Mouse (Mus musculus): ENCODE measurements around the gene Palld.

The Palld gene

DNA sequence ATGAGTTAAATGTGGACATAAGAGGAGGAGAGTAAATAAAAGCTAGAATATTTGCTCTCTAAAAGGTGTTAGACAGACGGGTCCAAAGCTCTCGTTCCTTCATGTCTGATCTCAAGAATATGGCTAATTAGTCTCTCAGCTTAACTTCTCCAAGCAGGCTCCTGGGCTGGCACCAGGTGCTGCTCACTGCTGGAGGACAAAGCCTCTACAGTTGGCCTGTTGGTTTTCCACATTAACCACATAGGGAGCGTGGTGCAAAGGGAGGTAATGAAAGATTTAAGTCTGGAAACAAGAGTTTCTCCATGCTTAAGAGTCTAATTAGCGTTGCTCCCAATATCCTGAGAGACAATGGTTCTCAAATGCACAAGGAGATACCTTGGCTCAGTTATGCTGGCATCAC is 209.6 kb downstream of the Palld start:
- in situ Hi-C loops (cut with MboI; ENCODE audit: unreplicated experiment in 2 of 2), result no loop called here

- in situ Hi-C loops (cut with MboI; ENCODE audit: unreplicated experiment in 2 of 2), result no loop called here
These were observed 210.4 kb downstream of the Palld start for GRCm38 (mm10) chr8:61692129-61692528.

DNA sequence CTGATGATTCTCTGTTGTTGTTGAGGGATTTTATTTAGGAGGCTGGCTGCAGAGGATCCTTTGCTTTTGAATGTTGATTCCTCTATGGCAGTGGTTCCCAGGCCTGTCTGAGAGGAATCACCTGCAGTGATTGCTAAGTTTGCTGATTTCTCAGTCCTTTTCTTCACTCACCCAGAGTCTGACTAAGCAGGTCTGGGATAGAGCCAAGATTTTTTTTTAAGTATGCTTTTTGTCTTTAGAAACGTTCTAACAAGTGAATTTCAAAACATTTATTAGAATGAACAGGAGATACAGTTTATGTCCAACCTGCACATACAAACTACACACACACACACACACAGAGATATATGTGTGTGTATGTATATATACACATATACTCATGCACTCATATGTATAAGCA is 211.1 kb downstream of the Palld start:
- in situ Hi-C loops (cut with MboI; ENCODE audit: unreplicated experiment in 2 of 2), result no loop called here

DNA sequence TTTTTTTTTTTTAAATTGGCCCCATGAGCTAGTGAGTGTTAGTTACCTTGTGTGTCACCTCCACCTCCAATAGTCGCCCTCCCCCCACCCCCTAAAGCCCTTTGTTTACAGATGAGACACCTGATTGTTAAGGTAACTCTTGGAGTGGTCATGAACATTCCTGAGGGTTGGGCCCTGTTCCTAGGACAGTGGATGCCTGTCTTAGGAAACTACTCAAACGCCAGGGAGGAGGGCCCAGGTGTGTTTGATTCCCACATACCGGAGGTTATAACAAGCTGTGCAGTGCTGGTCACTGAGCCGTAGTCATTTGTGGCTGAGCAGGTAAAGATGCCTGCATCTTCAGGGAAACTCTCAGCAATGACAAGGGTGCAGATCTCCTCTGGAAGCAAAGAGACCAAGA is 215.4 kb downstream of the Palld start:
- in situ Hi-C loops (cut with MboI; ENCODE audit: unreplicated experiment in 2 of 2), result no loop called here

- in situ Hi-C loops (cut with MboI; ENCODE audit: unreplicated experiment in 2 of 2), result no loop called here
These were observed 216.2 kb downstream of the Palld start for GRCm38 (mm10) chr8:61686340-61686739.

GRCm38 (mm10) chr8:61685280-61685679 is 217.2 kb downstream of the Palld start:
- in situ Hi-C loops (cut with MboI; ENCODE audit: unreplicated experiment in 2 of 2), result no loop called here

- in situ Hi-C loops (cut with MboI; ENCODE audit: unreplicated experiment in 2 of 2), result no loop called here
These were observed 218.1 kb downstream of the Palld start for GRCm38 (mm10) chr8:61684280-61684939.

DNA sequence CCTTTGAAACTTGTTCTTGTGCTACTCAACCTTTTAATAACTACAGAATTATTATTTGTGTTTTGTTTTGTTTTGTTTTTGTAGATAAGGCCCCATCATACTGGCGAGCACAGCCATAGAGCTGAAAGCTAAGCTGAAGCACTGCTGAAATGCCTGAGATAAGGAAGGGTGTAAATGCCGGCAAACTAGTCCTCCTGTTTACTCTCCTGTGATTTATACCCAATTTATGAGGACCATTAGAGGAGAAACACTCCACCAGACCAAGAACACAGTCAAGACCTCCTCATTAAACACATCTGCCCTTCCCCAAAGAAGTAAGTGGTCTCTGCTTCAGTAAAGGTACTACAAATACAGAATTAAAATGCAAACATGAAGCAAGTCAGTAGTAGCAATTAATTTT is 219.6 kb downstream of the Palld start:
- in situ Hi-C loops (cut with MboI; ENCODE audit: unreplicated experiment in 2 of 2), result no loop called here

DNA sequence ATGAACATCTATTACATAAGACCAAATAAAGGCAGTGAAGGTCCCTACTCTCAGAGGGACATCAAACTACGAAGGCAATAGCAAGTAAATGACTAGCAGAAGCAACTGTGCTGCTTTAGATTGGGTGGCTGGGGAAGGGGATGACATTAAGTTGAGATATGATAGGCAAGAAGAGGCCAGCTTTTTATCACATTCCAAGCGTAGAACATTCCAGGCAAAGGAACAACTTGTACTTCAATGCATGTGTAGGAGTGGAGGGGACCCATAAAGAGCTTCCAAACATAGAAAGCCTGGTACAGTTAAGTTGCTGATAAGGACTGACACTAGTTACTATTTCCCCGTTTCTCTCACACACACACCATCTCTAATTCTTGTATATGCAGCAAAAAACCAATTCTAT is 221.3 kb downstream of the Palld start:
- in situ Hi-C loops (cut with MboI; ENCODE audit: unreplicated experiment in 2 of 2), result no loop called here

- in situ Hi-C loops (cut with MboI; ENCODE audit: unreplicated experiment in 2 of 2), result no loop called here
These were observed 225.3 kb downstream of the Palld start for GRCm38 (mm10) chr8:61677227-61677626.

GRCm38 (mm10) chr8:61671151-61671550 is 231.3 kb downstream of the Palld start:
- in situ Hi-C loops (cut with MboI; ENCODE audit: unreplicated experiment in 2 of 2), result no loop called here

DNA sequence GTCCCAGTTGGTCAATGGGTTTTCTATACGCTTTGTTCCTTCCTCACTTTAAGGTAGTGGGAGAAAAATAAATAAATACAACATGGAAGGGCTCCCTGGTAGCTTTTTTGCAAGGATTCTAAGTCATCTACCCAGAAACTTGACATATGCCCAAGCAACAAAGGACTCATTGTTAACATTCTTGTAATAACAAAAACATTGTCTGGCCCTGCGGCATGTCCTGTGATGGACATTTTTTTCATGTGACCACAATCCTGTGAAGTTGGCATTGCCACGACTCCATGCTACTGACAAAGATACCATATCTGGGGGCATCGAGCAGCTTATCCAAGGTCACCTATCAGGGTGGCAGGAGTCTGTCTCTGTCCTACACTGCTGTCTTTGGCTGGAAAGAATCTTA is 232.1 kb downstream of the Palld start:
- in situ Hi-C loops (cut with MboI; ENCODE audit: unreplicated experiment in 2 of 2), result no loop called here

DNA sequence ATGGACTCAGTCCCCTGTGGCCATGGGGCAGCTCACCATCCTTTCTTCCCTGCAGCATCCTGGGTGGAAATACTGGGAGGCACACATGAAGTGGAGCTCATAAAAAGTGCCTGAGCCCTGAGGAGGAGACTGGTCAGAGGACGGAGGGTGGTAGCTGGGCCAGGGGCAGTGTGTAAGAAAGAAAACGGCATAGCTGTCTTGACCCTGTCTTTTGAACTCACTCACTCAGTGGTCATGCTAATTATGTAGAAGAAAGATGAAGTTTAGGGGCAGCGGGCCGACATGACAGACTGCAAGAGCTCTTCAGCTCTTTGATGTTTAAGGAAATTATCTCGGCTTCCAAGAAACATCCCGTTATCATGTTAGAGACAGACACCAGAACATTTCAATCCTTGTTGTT is 235.6 kb downstream of the Palld start:
- in situ Hi-C loops (cut with MboI; ENCODE audit: unreplicated experiment in 2 of 2), result no loop called here

DNA sequence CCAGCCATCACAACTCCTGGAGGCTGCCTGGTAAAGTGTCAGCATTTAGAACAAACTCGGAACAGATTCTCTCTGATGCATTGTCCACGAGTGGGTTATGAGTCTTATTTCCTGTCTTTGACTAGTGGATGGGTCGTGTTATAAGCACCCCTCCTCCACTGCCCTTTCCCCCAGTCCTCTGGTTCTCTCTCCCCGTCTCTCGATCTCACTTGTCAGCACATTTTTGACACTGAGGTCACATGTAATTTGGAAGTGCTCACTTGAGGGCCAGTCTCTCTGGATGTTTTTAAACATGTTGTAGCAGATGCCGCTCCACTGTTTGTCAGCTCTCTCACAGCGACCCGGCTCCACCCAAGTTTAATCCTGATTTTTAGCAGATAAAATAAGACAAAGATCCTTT is 237.5 kb downstream of the Palld start:
- in situ Hi-C loops (cut with MboI; ENCODE audit: unreplicated experiment in 2 of 2), result no loop called here

DNA sequence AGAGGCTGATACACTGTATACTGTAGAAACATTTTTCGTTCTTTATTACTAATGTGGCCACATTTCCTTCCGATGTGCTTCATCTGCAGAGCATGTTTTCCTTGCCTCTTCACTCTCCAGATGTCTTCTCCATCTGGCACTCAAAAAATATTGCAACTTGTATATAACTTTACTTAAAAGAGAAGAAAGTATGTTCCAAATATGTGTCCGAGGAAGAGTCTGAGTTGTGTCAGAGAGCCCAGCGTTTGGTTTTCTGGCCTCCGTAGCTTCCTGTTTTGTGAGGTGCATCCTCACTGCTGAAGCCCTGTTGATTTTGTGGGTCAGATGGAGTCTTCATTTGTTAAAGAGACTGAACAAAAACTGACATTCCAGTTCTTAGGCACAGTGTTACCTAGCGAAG is 238.3 kb downstream of the Palld start:
- in situ Hi-C loops (cut with MboI; ENCODE audit: unreplicated experiment in 2 of 2), result no loop called here

DNA sequence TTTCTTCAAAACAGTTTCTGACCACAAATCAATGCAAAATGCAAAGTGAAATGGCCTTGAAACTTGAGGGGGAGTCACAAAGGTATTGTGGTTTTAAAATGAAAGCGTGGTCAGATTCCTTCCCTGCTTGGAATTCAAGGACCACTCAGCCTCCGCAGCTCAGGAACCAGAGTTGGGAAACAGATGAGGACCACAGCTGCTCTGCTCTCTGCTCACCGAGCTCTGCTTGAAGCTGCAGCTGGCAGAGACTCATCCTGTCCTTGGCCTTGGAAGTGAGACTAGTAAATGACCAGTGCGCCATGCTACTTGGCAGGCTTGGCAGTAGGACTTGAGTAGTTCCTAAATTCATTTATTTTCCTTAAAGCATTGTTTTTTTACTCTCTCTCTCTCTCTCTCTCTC is 239.7 kb downstream of the Palld start:
- in situ Hi-C loops (cut with MboI; ENCODE audit: unreplicated experiment in 2 of 2), result no loop called here

DNA sequence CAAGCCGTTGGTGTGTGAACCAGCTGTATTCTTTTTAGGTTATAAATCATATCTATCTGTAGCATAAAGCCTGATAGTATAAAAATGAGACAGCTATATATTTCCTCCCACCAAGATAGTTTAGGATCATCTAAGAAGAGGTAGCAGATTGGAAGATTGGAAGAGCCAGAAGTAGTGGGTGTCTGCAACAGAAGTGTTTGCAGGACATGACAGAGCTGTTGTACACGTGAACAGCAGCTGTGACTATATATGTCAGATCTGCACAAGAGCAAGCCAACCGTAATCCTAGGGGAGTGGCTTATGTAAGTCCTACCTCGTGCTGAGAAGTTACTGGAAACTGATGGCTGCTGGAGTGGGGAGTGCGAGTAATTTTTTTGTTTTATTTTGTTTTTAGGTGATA is 240.9 kb downstream of the Palld start:
- in situ Hi-C loops (cut with MboI; ENCODE audit: unreplicated experiment in 2 of 2), result no loop called here

DNA sequence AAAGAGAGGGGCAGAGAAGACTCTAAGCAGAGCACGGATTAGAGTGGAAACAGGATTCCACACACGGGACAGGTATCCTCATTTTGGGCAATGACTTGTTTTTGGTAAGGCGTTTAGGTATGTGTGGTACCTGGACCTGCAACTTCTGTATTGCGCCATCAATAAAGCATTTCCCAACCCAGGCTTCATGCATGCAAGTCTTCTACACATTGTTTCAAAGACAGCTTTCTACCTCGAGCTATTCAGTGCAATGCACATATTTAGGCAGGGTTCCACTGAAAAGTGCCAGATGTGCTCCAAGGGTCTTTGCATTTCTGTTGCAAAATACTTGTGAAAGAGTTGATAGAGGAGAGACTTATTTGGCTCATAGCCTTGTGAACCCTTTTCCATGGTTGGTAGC is 241.5 kb downstream of the Palld start:
- in situ Hi-C loops (cut with MboI; ENCODE audit: unreplicated experiment in 2 of 2), result no loop called here

DNA sequence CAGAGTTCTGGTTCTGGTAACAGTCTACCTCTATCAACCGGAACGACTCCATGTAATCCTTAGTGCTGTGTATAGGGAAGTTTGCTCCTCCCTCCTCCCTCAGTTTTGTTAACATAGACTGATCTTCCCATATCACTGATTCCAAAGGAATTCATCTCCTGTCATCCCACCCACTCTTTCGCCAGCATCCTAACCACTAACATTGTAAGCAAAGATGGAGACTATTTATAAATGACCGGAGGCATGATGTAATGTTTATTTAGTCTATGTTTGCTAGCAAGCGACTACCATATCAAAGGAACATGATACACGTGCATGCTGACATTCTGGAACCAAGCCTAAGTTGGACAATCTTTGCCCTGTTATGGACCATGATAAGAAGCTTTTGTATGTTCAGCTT is 250.5 kb downstream of the Palld start:
- in situ Hi-C loops (cut with MboI; ENCODE audit: unreplicated experiment in 2 of 2), result no loop called here

DNA sequence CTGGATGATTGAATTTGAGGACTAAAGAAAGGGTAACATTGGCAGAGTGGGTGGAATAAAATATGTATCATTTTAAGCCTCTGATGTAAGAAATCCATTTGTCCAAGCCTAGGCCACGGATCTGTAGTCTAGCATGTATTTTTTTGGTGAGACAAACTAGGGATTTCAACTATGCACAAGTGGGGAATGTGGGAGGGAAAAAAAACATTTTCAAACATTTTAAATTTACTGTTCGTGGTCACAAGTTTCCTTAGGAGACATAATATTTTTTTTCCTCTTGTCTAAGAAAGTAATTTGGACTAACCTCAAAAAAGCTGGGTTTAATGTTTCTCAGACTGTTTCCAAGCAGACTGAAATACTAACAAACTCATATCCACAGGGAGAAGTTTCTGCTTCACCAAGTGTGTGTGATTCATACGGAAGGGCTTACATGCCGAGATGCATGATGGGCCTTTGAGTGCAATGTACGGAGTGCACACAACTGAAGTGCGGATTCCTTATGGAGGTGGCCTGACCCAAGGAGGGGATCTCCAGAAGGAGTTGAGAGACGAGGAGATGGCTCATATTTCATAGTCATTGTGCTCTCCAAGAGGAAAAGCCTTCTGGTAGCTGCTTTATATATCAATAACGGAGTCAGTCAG is 256.2 kb downstream of the Palld start:
- in situ Hi-C loops (cut with MboI; ENCODE audit: unreplicated experiment in 2 of 2), result no loop called here

GRCm38 (mm10) chr8:61645642-61646041 is 256.8 kb downstream of the Palld start:
- in situ Hi-C loops (cut with MboI; ENCODE audit: unreplicated experiment in 2 of 2), result no loop called here

- in situ Hi-C loops (cut with MboI; ENCODE audit: unreplicated experiment in 2 of 2), result no loop called here
These were observed 259.3 kb downstream of the Palld start for GRCm38 (mm10) chr8:61643215-61643614.

Data from v-Abl transformed pro-B cells (cell line).